Mouse (Mus musculus) liver, adult 2 months (tissue): Measurements from ENCODE around the gene Eddm3b. TPM values are rescaled to one million over a fixed set of nuclear protein-coding genes. Genes with fewer than 3 reads are reported as not detected.

Experiments used
- DNase-seq: peaks from one replicate; pipeline ENCODE4 v3.0.0-alpha.2; 2011; ENCODE audit warnings: low read depth, low spot score; ENCODE audit errors: extremely low read depth
- H3K27ac ChIP-seq: fragments of 200-500 bp; replicated peaks from 2 replicates; pipeline ENCODE4 v1.5.1; 2012; ENCODE audit warnings: low read depth, mild to moderate bottlenecking, control low read depth, inconsistent platforms, low read length; ENCODE audit not compliant: insufficient read depth
- H3K27me3 ChIP-seq: fragments of 200-500 bp; 2 replicates; pipeline ENCODE4 v1.6.1; 2012; ENCODE audit warnings: mild to moderate bottlenecking, moderate library complexity, low read length, inconsistent platforms; ENCODE audit not compliant: control insufficient read depth, insufficient read depth
- H3K36me3 ChIP-seq: fragments of 200-500 bp; 2 replicates; pipeline ENCODE4 v1.6.1; 2012; ENCODE audit warnings: low read length, inconsistent platforms; ENCODE audit not compliant: control insufficient read depth, insufficient read depth
- H3K4me1 ChIP-seq: fragments of 200-500 bp; 2 replicates; pipeline ENCODE4 v1.6.1; 2011; ENCODE audit warnings: low read length; ENCODE audit not compliant: control insufficient read depth, insufficient read depth
- H3K4me3 ChIP-seq: fragments of 200-500 bp; 2 replicates; pipeline ENCODE4 v1.5.1; 2011; ENCODE audit warnings: low read depth, mild to moderate bottlenecking, control low read depth, low read length, moderate library complexity; ENCODE audit not compliant: insufficient read depth
- H3K79me2 ChIP-seq: fragments of 200-500 bp; 2 replicates; pipeline ENCODE4 v1.6.1; 2012; ENCODE audit warnings: inconsistent platforms, mild to moderate bottlenecking, low read length, moderate library complexity; ENCODE audit not compliant: control insufficient read depth, insufficient read depth
- H3K9ac ChIP-seq: fragments of 200-500 bp; 2 replicates; pipeline ENCODE4 v1.6.1; 2012; ENCODE audit warnings: low read depth, mild to moderate bottlenecking, control low read depth, inconsistent platforms, low read length
- CTCF ChIP-seq: fragments of 200-500 bp; IDR thresholded peaks from 2 replicates; pipeline ENCODE4 v1.5.1; 2011; ENCODE audit warnings: low read depth, low read length, control low read depth
- POLR2A ChIP-seq: fragments of 200-500 bp; IDR thresholded peaks from 2 replicates; pipeline ENCODE4 v1.6.1; 2011; ENCODE audit warnings: low read length, control low read depth; ENCODE audit not compliant: insufficient read depth; ENCODE audit errors: extremely low read depth
- WGBS: fragments of 180-500 bp; shearing (Covaris S2); methylation state at CpG from one replicate; pipeline ENCODE4 v1.1.7; 2018; 5-methylcytosine and 5-hydroxymethylcytosine counted together
- polyA plus RNA-seq: library from polyadenylated mRNA; depleted of rRNA; stranded (reverse); fragments of >200 nt; gene quantifications from 2 replicates; pipeline ENCODE4 v1.2.3, GENCODE M21; 2012
- total RNA-seq: library from RNA; depleted of rRNA; stranded (reverse); fragments of >200 nt; gene quantifications from 2 replicates; pipeline ENCODE4 v1.2.3, GENCODE M21; 2014

Gene Eddm3b
- total and polyA plus RNA-seq, 2 experiments, result not detected

DNA sequence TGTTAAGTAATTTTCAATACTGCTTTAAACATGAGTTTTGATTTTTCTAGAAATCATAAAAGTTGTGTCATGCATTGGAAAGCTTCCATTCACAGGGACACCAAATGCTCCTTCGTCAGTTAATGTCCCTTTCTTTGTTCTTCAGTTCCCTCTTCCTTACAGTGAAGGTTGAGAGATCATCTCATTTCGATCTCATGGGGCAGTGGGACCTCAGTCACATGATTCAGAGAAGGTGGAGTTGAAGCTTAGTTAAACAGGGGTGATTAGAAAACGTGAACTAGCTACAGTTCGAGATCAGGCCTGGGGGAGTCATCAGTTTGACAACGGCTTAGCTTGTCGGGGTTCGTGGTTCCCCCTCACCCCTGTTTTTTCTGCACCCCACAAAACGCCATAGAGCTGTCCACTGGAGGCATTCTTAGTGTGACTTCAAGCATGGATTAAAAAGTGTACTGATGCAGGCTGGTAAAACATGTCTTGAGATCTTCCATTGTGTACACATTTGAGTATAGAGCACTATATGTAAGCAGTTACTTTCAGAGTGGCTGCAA, 22.1 kb upstream of the Eddm3b start:
- Histone ChIP-seq H3K4me3 (peak overlapping the region; percentile 27; the same call in 1 of the 2 replicates), H3K36me3 (no peaks in the 10 kb centered on the region), H3K4me1 (peaks cover 17% of the 10 kb centered on the region), H3K9ac (peak overlapping the region; percentile 51), H3K79me2 (peaks cover 4% of the 10 kb centered on the region; the same call in 1 of the 2 replicates), H3K27ac (peak overlapping the region; percentile 69), H3K27me3 (no peaks in the 10 kb centered on the region)
- 38% methylated on average over 8 of the region's 8 CpGs for WGBS
- TF ChIP-seq POLR2A, result no peak
- no peak for TF ChIP-seq CTCF
- DNase-seq, result peak; percentile 23

DNA sequence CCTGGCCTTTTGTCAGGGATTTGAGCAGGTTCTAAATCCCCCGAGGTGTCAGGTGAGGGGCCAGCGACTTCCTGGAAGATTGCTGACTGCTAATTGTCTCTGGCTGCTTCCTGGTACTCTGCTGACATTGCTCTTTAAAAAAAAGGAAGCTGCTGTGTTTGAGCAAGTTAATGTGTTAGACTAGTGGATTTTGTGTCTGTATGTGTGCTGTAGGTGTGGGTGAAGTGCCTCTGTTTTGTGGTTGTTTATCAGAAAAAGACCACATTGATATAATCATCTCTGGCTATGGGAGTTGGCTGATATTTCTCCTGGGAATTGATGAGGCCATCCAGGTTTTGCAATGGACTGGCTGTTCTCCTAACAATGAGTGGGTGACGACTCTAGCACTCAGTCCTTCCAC, 20.7 kb upstream of the Eddm3b start:
- peak overlapping the region; percentile 89 for H3K27ac ChIP-seq
- H3K4me1 ChIP-seq, result peaks cover 18% of the 10 kb centered on the region
- DNase-seq, result peak; percentile 72
- H3K9ac ChIP-seq, result peak overlapping the region; percentile 6; the same call in 1 of the 2 replicates
- TF ChIP-seq CTCF (no peak), POLR2A (no peak)
- peaks cover 5% of the 10 kb centered on the region; the same call in 1 of the 2 replicates for H3K79me2 ChIP-seq
- H3K27me3 ChIP-seq, result no peaks in the 10 kb centered on the region
- no peaks in the 10 kb centered on the region for H3K36me3 ChIP-seq
- no peak overlapping the region for H3K4me3 ChIP-seq
- 9% methylated on average over 3 of the region's 3 CpGs for WGBS

DNA sequence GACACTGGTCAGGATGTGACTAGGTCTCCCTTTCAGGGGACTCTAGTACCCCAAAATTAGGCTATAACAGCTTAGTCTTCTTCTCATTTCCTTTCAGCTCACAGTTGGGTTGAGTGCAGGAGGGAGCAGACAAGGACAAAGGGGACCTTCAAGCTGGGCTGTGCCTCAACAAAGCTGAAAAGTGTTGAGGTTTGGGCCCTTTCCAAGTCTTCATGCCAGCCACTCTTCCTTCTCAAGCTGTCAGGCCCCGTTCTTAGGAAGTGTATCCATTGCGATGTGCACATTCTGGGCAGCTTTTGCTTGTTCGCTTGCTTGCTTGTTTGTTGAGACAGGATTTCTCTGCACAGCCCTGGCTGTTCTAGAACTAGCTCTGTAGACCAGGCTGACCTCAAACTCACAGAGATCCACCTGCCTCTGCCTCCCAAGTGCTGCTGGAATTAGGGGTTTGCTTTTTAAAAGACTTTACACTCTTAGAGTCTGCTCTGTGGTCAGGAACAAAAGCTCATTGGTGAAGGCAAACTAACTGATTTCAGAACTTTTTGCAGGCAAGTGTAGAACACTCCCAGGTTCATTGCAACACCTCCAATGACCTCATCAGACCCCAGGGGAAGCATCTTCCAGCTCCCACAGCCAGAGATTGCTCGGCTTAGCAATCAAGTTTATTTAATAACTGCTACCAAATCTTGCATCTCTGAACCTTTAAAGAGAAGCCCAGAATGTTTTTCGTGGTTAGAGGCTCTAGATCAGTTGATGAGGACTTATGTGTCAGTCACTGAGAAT, 19.9 kb upstream of the Eddm3b start:
- 20% methylated on average over 5 of the region's 5 CpGs for WGBS
- peaks cover 5% of the 10 kb centered on the region; the same call in 1 of the 2 replicates for H3K79me2 ChIP-seq
- H3K36me3 ChIP-seq, result 0 out of 2 replicates have a peak, but pooled peaks cover 1% of the 10 kb centered on the region
- TF ChIP-seq CTCF (no peak), POLR2A (0 out of 2 replicates have a peak, but pooled peaks have one; percentile 7)
- peak overlapping the region; percentile 31; the same call in 1 of the 2 replicates for H3K9ac ChIP-seq
- H3K27ac ChIP-seq, result peak overlapping the region; percentile 89
- no peak overlapping the region; the same call in 1 of the 2 replicates for H3K4me3 ChIP-seq
- H3K4me1 ChIP-seq, result peaks cover 20% of the 10 kb centered on the region
- peak; percentile 93 for DNase-seq
- H3K27me3 ChIP-seq, result no peaks in the 10 kb centered on the region

DNA sequence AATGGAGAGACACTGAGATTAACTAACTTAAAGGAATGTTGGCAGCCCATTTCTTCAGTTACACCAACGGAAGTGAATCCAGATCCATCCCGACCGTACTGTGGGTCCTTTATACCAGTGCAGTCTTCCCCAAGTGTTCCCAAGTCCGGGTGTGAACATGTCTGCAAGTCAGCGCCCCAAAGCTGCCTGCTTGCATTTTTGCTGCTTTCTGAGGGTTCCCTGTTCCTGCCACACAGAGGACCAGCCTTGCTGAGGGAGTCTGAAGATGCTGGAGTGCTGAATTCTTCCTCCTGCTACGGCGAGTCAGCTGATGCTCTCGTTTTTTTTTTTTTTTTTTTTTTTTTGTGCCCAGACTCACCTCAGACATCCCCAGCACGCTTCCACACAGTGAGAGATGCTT, 19.3 kb upstream of the Eddm3b start:
- Histone ChIP-seq H3K27ac (peak overlapping the region; percentile 80), H3K27me3 (no peaks in the 10 kb centered on the region), H3K4me1 (peaks cover 20% of the 10 kb centered on the region), H3K9ac (peak overlapping the region; percentile 47; the same call in 1 of the 2 replicates), H3K4me3 (no peak overlapping the region), H3K79me2 (peaks cover 5% of the 10 kb centered on the region; the same call in 1 of the 2 replicates), H3K36me3 (peaks cover 1% of the 10 kb centered on the region; the same call in 1 of the 2 replicates)
- TF ChIP-seq POLR2A (no peak), CTCF (no peak)
- 43% methylated on average over 8 of the region's 9 CpGs for WGBS
- DNase-seq, result no peak

DNA sequence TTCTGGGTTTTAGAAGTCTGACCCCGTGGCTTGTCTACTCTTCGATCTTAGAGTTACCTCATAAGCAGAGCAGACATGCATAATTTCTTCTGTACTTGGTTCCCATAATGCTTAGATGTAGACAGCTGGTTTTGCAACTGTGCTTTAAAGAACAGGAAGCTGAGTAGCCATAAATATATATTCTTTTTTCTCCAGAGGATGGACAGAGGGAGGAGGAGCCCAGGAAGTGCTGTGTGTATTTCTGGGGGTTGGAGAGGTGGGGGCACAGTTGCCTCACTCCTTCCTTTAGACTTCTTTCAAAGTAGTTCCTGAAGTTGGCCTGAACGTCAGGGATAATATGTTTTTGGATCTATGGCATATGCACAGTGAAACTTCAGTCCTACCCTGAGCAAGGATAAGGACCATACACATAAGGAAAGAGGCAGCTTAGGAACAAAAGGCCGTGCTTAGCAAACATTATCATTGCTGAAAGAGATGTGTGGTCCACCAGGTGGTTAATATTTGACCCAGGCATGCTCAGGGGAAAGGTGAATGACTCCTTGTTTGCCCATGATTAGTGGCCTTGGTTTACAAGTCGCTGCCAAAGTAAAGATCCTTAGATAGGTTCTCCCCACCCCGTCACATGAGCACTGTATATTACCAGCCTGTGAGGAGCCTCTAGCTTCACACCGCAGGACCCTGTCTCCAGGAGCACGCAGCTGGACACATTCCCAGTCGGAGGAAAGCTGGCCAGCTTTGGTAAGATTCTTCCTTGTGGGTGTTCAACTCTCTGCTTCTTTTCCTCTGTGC, 18.3 kb upstream of the Eddm3b start:
- H3K36me3 ChIP-seq, result peaks cover 9% of the 10 kb centered on the region; the same call in 1 of the 2 replicates
- DNase-seq, result peak; percentile 99
- no peak overlapping the region for H3K9ac ChIP-seq
- no peaks in the 10 kb centered on the region for H3K27me3 ChIP-seq
- peaks cover 20% of the 10 kb centered on the region for H3K4me1 ChIP-seq
- TF ChIP-seq POLR2A (peak; percentile 46), CTCF (no peak)
- 12% methylated on average over 9 of the region's 9 CpGs for WGBS
- peak overlapping the region; percentile 76 for H3K27ac ChIP-seq
- peak overlapping the region; percentile 53 for H3K4me3 ChIP-seq
- H3K79me2 ChIP-seq, result peaks cover 5% of the 10 kb centered on the region; the same call in 1 of the 2 replicates
